Comparison of ENCODE assay signal across 19 mouse cellular contexts in genomic region chr1:124950849-124951248, GRCm38 (mm10).
"Had no signal": no experiment of that assay in that cellular context is flagged by ENCODE, and none has a peak within 500 bp of the region (broad histone marks: within the 10 kb centered on the region; RNA-seq: fewer than 3 reads in every experiment).

No protein-coding gene starts in this region.

- H3K27ac ChIP-seq: limb, embryonic 15.5 days; liver, embryonic 12.5 days; liver, embryonic 14.5 days; macrophage; midbrain, embryonic 12.5 days; neural tube, embryonic 13.5 days; neural tube, embryonic 15.5 days had no signal

- H3K9me3 ChIP-seq: limb, embryonic 15.5 days; liver, embryonic 12.5 days; midbrain, embryonic 12.5 days; neural tube, embryonic 13.5 days; neural tube, embryonic 15.5 days had no signal

- H3K36me3 ChIP-seq: limb, embryonic 15.5 days; liver, embryonic 12.5 days; midbrain, embryonic 12.5 days; neural tube, embryonic 13.5 days; neural tube, embryonic 15.5 days had no signal

- ATAC-seq: liver, embryonic 12.5 days; midbrain, embryonic 16.5 days had no signal

- DNase-seq: midbrain, embryonic 14.5 days; retina, postnatal 1 day; right cerebral cortex, adult 18-20 months; right cerebral cortex, postnatal 25 days; right cerebral cortex, postnatal 4 days; spleen, adult 18-20 months; thymus, adult 18-20 months; thymus, postnatal 14 days; thymus, postnatal 36 days had no signal

- H3K4me3 ChIP-seq: limb, embryonic 15.5 days; liver, embryonic 12.5 days; megakaryocyte, embryonic 14.5 days; midbrain, embryonic 12.5 days; myocyte; neural tube, embryonic 13.5 days; neural tube, embryonic 15.5 days had no signal

- H3K27me3 ChIP-seq: limb, embryonic 15.5 days; liver, embryonic 12.5 days; megakaryocyte, embryonic 14.5 days; midbrain, embryonic 12.5 days; neural tube, embryonic 13.5 days; neural tube, embryonic 15.5 days had no signal

- H3K4me2 ChIP-seq: limb, embryonic 15.5 days; liver, embryonic 12.5 days; midbrain, embryonic 12.5 days; neural tube, embryonic 13.5 days; neural tube, embryonic 15.5 days had no signal

- H3K9ac ChIP-seq: limb, embryonic 15.5 days; liver, embryonic 12.5 days; liver, embryonic 14.5 days; midbrain, embryonic 12.5 days; neural tube, embryonic 13.5 days; neural tube, embryonic 15.5 days had no signal

- H3K4me1 ChIP-seq: limb, embryonic 15.5 days; liver, embryonic 12.5 days; megakaryocyte, embryonic 14.5 days; midbrain, embryonic 12.5 days; neural tube, embryonic 13.5 days; neural tube, embryonic 15.5 days had no signal
